Mouse (Mus musculus) left cerebral cortex, postnatal 14 days (tissue): ENCODE data around the gene Rftn2. TPM values are rescaled to one million over a fixed set of nuclear protein-coding genes. Genes with fewer than 3 reads are reported as not detected.
"Not testable (repeated sequence)": the region's sequence is repeated elsewhere in the genome, so short reads cannot be mapped to it uniquely, and the experiment has no call there.

ENCODE experiments used
- DNase-seq, 2 experiments: peaks; one replicate each; pipeline ENCODE4 v3.0.0; 2021 to 2022; ENCODE audit warnings: low spot score in 2 of 2, mixed read lengths in 1 of 2
- intact Hi-C: fragments of 180-260 bp; cut with DNase I; formaldehyde crosslinking; loops from one replicate; pipeline ENCODE4 v1.15.1; 2025
- total RNA-seq, 2 experiments: library from RNA; stranded (reverse); gene quantifications; 2 replicates each; pipeline ENCODE4 v1.2.3; 2021

The Rftn2 gene
- total RNA-seq, 2 experiments from 2014 or later: 18.5 to 19.5 TPM

GRCm38 (mm10) chr1:55134301-55134700 is 92.3 kb downstream of the Rftn2 start:
- intact Hi-C loops: no loop called here
- DNase-seq: no peak

- no peak for DNase-seq
- intact Hi-C loops: no loop called here
Measured at GRCm38 (mm10) chr1:55133173-55133572, 93.4 kb downstream of the Rftn2 start.

GRCm38 (mm10) chr1:55132308-55132707 is 94.3 kb downstream of the Rftn2 start:
- intact Hi-C loops: no loop called here
- DNase-seq: no peak

- intact Hi-C loops: loop anchor here (2.0 kb wide), 2 partner anchors 43 to 79 kb away; partner anchors contain the start of genes Coq10b, Hspd1 and Hspe1
- DNase-seq: peak in 1 of 2 experiments; percentile 33
Measured at GRCm38 (mm10) chr1:55131424-55132014, 95.1 kb downstream of the Rftn2 start.

- intact Hi-C loops: loop anchor here (2.0 kb wide), 2 partner anchors 42 to 78 kb away; partner anchors contain the start of genes Coq10b, Hspd1 and Hspe1
Measured at GRCm38 (mm10) chr1:55130943-55131401, 95.6 kb downstream of the Rftn2 start, which contains the start of gene Mob4. Gene Mob4 (plus strand): TSS chr1:55131231.

GRCm38 (mm10) chr1:55130190-55130916 is 96.2 kb downstream of the Rftn2 start:
- DNase-seq: no peak
- intact Hi-C loops: loop anchor here (2.0 kb wide), 2 partner anchors 42 to 78 kb away; partner anchors contain the start of genes Coq10b, Hspd1 and Hspe1

More at GRCm38 (mm10) chr1:55130943-55131401, 95.6 kb downstream of the Rftn2 start, which contains the start of gene Mob4:
- peak; percentile 91 to 93 for DNase-seq

GRCm38 (mm10) chr1:55129716-55130115 is 96.9 kb downstream of the Rftn2 start:
- DNase-seq: no peak
- intact Hi-C loops: loop anchor here (2.0 kb wide), 2 partner anchors 41 to 77 kb away; partner anchors contain the start of genes Coq10b, Hspd1 and Hspe1

- intact Hi-C loops, DNase-seq: not testable (repeated sequence)
Measured at GRCm38 (mm10) chr1:55124136-55124535, 102.4 kb downstream of the Rftn2 start.

GRCm38 (mm10) chr1:55123561-55123960 is 103.0 kb downstream of the Rftn2 start:
- intact Hi-C loops: no loop called here
- no peak for DNase-seq

GRCm38 (mm10) chr1:55123046-55123445 is 103.5 kb downstream of the Rftn2 start:
- intact Hi-C loops: no loop called here
- DNase-seq: no peak

Other genes starting within 250 kb of the Rftn2 start
- 100 to 1,000 TPM; 144 to 154 TPM for gene Sf3b1, start 199.3 kb downstream of the Rftn2 start, total RNA-seq
- gene Coq10b, start 174.0 kb downstream of the Rftn2 start, total RNA-seq: 10 to 100 TPM; 31.2 to 32.3 TPM
- gene Hspe1, start 138.7 kb downstream of the Rftn2 start, total RNA-seq: 10 to 100 TPM; 83.8 to 91.0 TPM
- gene Hspd1, start 138.5 kb downstream of the Rftn2 start, total RNA-seq: 100 to 1,000 TPM; 172 TPM
- 10 to 100 TPM; 62.8 to 67.1 TPM for gene Mob4, start 95.6 kb downstream of the Rftn2 start, total RNA-seq
- gene Mars2, start 10.4 kb upstream of the Rftn2 start, total RNA-seq: 10 to 100 TPM; 10.6 to 11.5 TPM
- not detected for gene Boll, start 136.7 kb upstream of the Rftn2 start, total RNA-seq
- gene Plcl1, start 179.1 kb upstream of the Rftn2 start, total RNA-seq: 10 to 100 TPM; 16.9 to 19.6 TPM